Mouse (Mus musculus): ENCODE results near the gene Fkbp15. TPM values are rescaled to one million over a fixed set of nuclear protein-coding genes. Genes with fewer than 3 reads are reported as not detected.

Fkbp15 gene
- polyA plus RNA-seq, 1 experiment from 2014 or later = 24.9 TPM

- H3K36me3 ChIP-seq = no peaks in the 10 kb centered on the region
- ATAC-seq (ENCODE audit: insufficient read depth, low FRiP score, low read depth) = no peak
- H3K27me3 ChIP-seq (replicated peaks) = no peaks in the 10 kb centered on the region
- H3K9ac ChIP-seq = no peak overlapping the region
- no peaks in the 10 kb centered on the region for H3K4me1 ChIP-seq
- no peak overlapping the region for H3K4me3 ChIP-seq (replicated peaks)
- 67% methylated on average over 3 of the region's 3 CpGs for WGBS
- H3K27ac ChIP-seq = no peak overlapping the region
- H3K4me2 ChIP-seq = no peak overlapping the region
- no peaks in the 10 kb centered on the region for H3K9me3 ChIP-seq
Measured at GRCm38 (mm10) chr4:62369091-62369490, 8.7 kb upstream of the Fkbp15 start.

DNA sequence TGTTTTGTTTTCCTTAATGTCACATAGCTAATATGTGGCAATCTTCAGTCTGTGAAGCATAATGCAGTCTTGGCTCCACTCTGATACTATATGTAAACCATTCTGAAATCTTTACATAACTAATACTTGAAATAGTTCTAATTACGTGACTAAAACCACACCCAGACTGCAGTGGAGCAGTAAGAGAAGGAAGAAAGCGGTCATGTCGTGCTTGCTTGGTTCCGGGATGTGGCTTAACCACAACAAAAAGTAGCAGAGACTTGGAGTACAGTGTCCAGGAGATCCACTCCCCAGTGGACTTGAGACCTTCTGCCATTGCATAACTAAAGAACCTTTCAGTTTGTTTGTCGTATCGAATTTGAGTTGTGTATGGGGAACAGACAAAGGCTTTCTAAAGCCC, 7.2 kb upstream of the Fkbp15 start:
- Histone ChIP-seq H3K27ac (no peak overlapping the region), H3K9ac (no peak overlapping the region), H3K4me2 (no peak overlapping the region), H3K9me3 (no peaks in the 10 kb centered on the region), H3K36me3 (no peaks in the 10 kb centered on the region), H3K4me1 (no peaks in the 10 kb centered on the region), H3K27me3 (replicated peaks) (no peaks in the 10 kb centered on the region), H3K4me3 (replicated peaks) (no peak overlapping the region)
- WGBS = 74% methylated on average over 6 of the region's 6 CpGs
- ATAC-seq (ENCODE audit: insufficient read depth, low FRiP score, low read depth) = no peak

- H3K9ac ChIP-seq = no peak overlapping the region
- no peaks in the 10 kb centered on the region for H3K27me3 ChIP-seq (replicated peaks)
- no peak for ATAC-seq (ENCODE audit: insufficient read depth, low FRiP score, low read depth)
- 0 out of 2 replicates have a peak, but pooled peaks cover 3% of the 10 kb centered on the region for H3K4me1 ChIP-seq
- H3K4me2 ChIP-seq = no peak overlapping the region
- H3K4me3 ChIP-seq (replicated peaks) = no peak overlapping the region
- H3K36me3 ChIP-seq = no peaks in the 10 kb centered on the region
- H3K27ac ChIP-seq = no peak overlapping the region
- 55% methylated on average over 4 of the region's 4 CpGs for WGBS
- no peaks in the 10 kb centered on the region for H3K9me3 ChIP-seq
Measured at GRCm38 (mm10) chr4:62366291-62366690, 5.9 kb upstream of the Fkbp15 start.

- no peak overlapping the region for H3K27ac ChIP-seq
- WGBS = 53% methylated on average over 8 of the region's 8 CpGs
- ATAC-seq (ENCODE audit: insufficient read depth, low FRiP score, low read depth) = no peak
Measured at GRCm38 (mm10) chr4:62364299-62364698, 4.0 kb upstream of the Fkbp15 start.

DNA sequence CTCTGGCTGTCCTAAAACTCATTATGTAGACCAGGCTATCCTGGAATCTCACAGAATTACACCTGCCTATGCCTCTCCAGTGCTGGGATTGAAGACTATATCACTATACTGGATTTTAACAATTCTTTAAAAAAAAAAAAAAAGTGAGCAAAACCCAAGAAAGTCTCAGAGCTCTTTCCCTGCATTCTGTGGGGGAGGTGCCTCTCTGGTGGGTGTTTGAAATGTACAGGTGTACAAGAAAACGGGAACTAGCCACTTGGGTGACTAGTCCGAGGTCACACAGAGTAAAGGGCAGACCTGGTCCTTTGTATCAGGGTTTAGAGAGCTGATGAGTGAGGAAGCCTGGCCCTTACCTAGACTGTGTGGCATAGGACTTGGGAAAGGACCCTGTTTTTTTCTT, 2.1 kb upstream of the Fkbp15 start:
- Histone ChIP-seq H3K9me3 (no peaks in the 10 kb centered on the region), H3K4me3 (replicated peaks) (no peak overlapping the region), H3K4me2 (no peak overlapping the region), H3K4me1 (0 out of 2 replicates have a peak, but pooled peaks cover 3% of the 10 kb centered on the region), H3K27me3 (replicated peaks) (no peaks in the 10 kb centered on the region), H3K27ac (no peak overlapping the region), H3K36me3 (no peaks in the 10 kb centered on the region), H3K9ac (no peak overlapping the region)
- 74% methylated on average over 2 of the region's 2 CpGs for WGBS
- ATAC-seq (ENCODE audit: insufficient read depth, low FRiP score, low read depth) = no peak

More at GRCm38 (mm10) chr4:62364299-62364698, 4.0 kb upstream of the Fkbp15 start:
- no peaks in the 10 kb centered on the region for H3K9me3 ChIP-seq
- H3K9ac ChIP-seq = no peak overlapping the region
- no peak overlapping the region for H3K4me3 ChIP-seq (replicated peaks)
- no peak overlapping the region for H3K4me2 ChIP-seq
- H3K27me3 ChIP-seq (replicated peaks) = no peaks in the 10 kb centered on the region
- H3K36me3 ChIP-seq = no peaks in the 10 kb centered on the region
- 0 out of 2 replicates have a peak, but pooled peaks cover 3% of the 10 kb centered on the region for H3K4me1 ChIP-seq

DNA sequence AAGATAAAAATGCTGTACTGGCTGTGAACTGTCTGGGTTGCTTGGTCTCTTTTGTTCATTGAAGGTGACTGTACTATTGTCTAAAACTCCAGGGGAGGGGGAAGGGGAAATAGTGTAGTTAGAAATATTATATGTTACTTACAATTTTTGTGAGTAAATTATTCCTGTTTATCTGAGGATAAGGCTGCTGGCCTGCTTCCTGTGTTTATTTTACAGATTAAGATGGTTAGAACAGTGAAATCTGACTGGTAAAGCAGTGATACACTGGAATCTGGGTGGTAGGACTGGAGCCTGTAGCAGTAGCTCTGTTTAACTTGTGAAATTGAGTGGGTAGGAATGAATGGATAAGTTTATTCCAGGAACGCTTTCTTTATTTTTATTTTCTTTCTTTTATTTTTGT, 1.6 kb upstream of the Fkbp15 start:
- peak overlapping the region; percentile 92 for H3K4me3 ChIP-seq (replicated peaks)
- H3K27me3 ChIP-seq (replicated peaks) = no peaks in the 10 kb centered on the region
- no peak overlapping the region for H3K9ac ChIP-seq
- H3K4me1 ChIP-seq = 0 out of 2 replicates have a peak, but pooled peaks cover 3% of the 10 kb centered on the region
- ATAC-seq (ENCODE audit: insufficient read depth, low FRiP score, low read depth) = no peak
- H3K4me2 ChIP-seq = peak overlapping the region; percentile 70
- 88% methylated on average over 1 of the region's 1 CpGs for WGBS
- H3K9me3 ChIP-seq = no peaks in the 10 kb centered on the region
- H3K36me3 ChIP-seq = no peaks in the 10 kb centered on the region
- H3K27ac ChIP-seq = no peak overlapping the region

DNA sequence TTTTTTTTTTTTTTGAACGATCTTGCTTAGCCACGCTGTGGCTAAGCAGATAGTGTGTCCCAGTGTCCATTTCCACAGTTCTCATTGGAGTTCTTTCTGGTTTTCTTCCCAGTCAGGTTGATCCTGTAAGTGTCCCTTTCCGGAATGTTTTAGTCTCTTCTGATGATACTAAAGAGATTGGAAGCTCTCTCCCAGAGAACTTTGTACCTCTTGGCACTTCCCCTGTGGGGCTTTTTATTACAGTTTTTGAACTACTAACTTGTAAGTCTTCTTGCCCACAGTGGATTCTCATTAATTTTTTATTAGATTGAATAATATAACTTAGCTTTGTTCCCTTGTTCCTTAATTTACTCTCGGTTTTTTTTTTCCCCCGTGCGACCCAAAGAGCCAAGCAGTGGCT, 1.2 kb upstream of the Fkbp15 start:
- WGBS = 25% methylated on average over 6 of the region's 6 CpGs
- Histone ChIP-seq H3K9ac (no peak overlapping the region; the same call in 1 of the 2 replicates), H3K4me3 (replicated peaks) (peak overlapping the region; percentile 92), H3K9me3 (no peaks in the 10 kb centered on the region), H3K27me3 (replicated peaks) (no peaks in the 10 kb centered on the region), H3K36me3 (no peaks in the 10 kb centered on the region), H3K4me2 (peak overlapping the region; percentile 70), H3K4me1 (0 out of 2 replicates have a peak, but pooled peaks cover 3% of the 10 kb centered on the region), H3K27ac (no peak overlapping the region)
- ATAC-seq (ENCODE audit: insufficient read depth, low FRiP score, low read depth) = no peak

- H3K4me3 ChIP-seq (replicated peaks) = peak overlapping the region; percentile 92
- H3K9ac ChIP-seq = peak overlapping the region; percentile 75
- 0 out of 2 replicates have a peak, but pooled peaks cover 3% of the 10 kb centered on the region for H3K4me1 ChIP-seq
- no peaks in the 10 kb centered on the region for H3K27me3 ChIP-seq (replicated peaks)
- H3K4me2 ChIP-seq = peak overlapping the region; percentile 70
- H3K9me3 ChIP-seq = no peaks in the 10 kb centered on the region
- H3K27ac ChIP-seq = peak overlapping the region; percentile 40
- ATAC-seq (ENCODE audit: insufficient read depth, low FRiP score, low read depth) = peak; percentile 27; the same call in 1 of the 2 replicates
- no peaks in the 10 kb centered on the region for H3K36me3 ChIP-seq
- WGBS = under 1% methylated on average over 22 of the region's 22 CpGs
Measured at GRCm38 (mm10) chr4:62360805-62361455, 582 bp upstream of the Fkbp15 start.

- no peaks in the 10 kb centered on the region for H3K36me3 ChIP-seq
- WGBS = 40% methylated on average over 7 of the region's 7 CpGs
- H3K27ac ChIP-seq = peak overlapping the region; percentile 86; the same call in 1 of the 2 replicates
- no peaks in the 10 kb centered on the region for H3K27me3 ChIP-seq (replicated peaks)
- peak overlapping the region; percentile 92 for H3K4me3 ChIP-seq (replicated peaks)
- H3K4me2 ChIP-seq = peak overlapping the region; percentile 64
- no peaks in the 10 kb centered on the region for H3K9me3 ChIP-seq
- ATAC-seq (ENCODE audit: insufficient read depth, low FRiP score, low read depth) = no peak
- H3K4me1 ChIP-seq = 0 out of 2 replicates have a peak, but pooled peaks cover 3% of the 10 kb centered on the region
- H3K9ac ChIP-seq = peak overlapping the region; percentile 54
Measured at GRCm38 (mm10) chr4:62359256-62359775, 1.0 kb downstream of the Fkbp15 start.

DNA sequence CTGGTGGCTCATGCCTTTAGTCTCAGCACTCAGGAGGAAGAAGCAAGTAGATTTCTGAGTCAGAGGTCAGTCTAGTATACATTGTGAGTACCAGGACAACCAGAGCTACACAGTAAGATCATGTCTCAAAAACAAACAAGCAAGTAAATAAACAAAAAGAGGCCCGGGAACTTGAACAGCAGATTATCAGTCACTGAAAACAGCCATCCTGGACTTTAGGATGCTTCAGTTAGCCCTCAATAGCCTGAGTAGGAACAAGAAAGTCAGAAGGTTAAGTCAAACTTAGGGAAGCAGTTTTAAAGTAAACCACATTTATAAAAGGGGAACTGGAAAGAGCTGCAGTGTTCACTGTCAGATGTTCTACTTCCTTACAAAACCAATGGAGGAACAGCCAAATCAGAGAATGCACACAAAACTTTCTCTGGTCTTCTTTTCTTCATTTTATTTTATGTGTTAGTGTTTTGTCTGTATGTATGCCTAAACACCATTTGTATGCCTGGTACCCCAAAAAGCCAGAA, 2.7 kb downstream of the Fkbp15 start:
- Histone ChIP-seq H3K27me3 (replicated peaks) (no peaks in the 10 kb centered on the region), H3K4me2 (no peak overlapping the region), H3K36me3 (no peaks in the 10 kb centered on the region), H3K4me1 (0 out of 2 replicates have a peak, but pooled peaks cover 3% of the 10 kb centered on the region), H3K4me3 (replicated peaks) (no peak overlapping the region), H3K9ac (no peak overlapping the region), H3K9me3 (no peaks in the 10 kb centered on the region), H3K27ac (no peak overlapping the region)
- ATAC-seq (ENCODE audit: insufficient read depth, low FRiP score, low read depth) = no peak
- 70% methylated on average over 1 of the region's 1 CpGs for WGBS

- peaks cover 11% of the 10 kb centered on the region; the same call in 1 of the 2 replicates for H3K36me3 ChIP-seq
- no peak overlapping the region for H3K4me3 ChIP-seq (replicated peaks)
- no peak overlapping the region for H3K9ac ChIP-seq
- no peaks in the 10 kb centered on the region for H3K27me3 ChIP-seq (replicated peaks)
- ATAC-seq (ENCODE audit: insufficient read depth, low FRiP score, low read depth) = no peak
- no peak overlapping the region for H3K4me2 ChIP-seq
- H3K9me3 ChIP-seq = no peaks in the 10 kb centered on the region
- WGBS = 94% methylated on average over 2 of the region's 2 CpGs
- peaks cover 7% of the 10 kb centered on the region; the same call in 1 of the 2 replicates for H3K4me1 ChIP-seq
- H3K27ac ChIP-seq = no peak overlapping the region
Measured at GRCm38 (mm10) chr4:62349371-62349770, 11.0 kb downstream of the Fkbp15 start.

GRCm38 (mm10) chr4:62348329-62348705, 12.0 kb downstream of the Fkbp15 start:
- peaks cover 7% of the 10 kb centered on the region; the same call in 1 of the 2 replicates for H3K4me1 ChIP-seq
- H3K36me3 ChIP-seq = peaks cover 14% of the 10 kb centered on the region; the same call in 1 of the 2 replicates
- H3K4me3 ChIP-seq (replicated peaks) = no peak overlapping the region
- H3K9me3 ChIP-seq = no peaks in the 10 kb centered on the region
- WGBS = 38% methylated on average over 2 of the region's 2 CpGs
- ATAC-seq (ENCODE audit: insufficient read depth, low FRiP score, low read depth) = no peak; the same call in 1 of the 2 replicates
- no peak overlapping the region for H3K4me2 ChIP-seq
- H3K27me3 ChIP-seq (replicated peaks) = no peaks in the 10 kb centered on the region
- peak overlapping the region; percentile 49; the same call in 1 of the 2 replicates for H3K27ac ChIP-seq
- H3K9ac ChIP-seq = no peak overlapping the region

All from stomach, embryonic 15.5 days (tissue).